Mouse (Mus musculus) stomach, embryonic 14.5 days (tissue): Measurements from ENCODE around the gene Foxo1. TPM values are rescaled to one million over a fixed set of nuclear protein-coding genes. Genes with fewer than 3 reads are reported as not detected.

ENCODE experiments used
- ATAC-seq: fragments of 200-750 bp; cut with Nextera tagmentation; 2 replicates; pipeline ENCODE4 v1.8.0; 2017; ENCODE audit warnings: low read depth, moderate TSS enrichment; ENCODE audit not compliant: insufficient number of reproducible peaks, insufficient read depth, low FRiP score
- H3K27ac ChIP-seq: fragments of 300-500 bp; sonication (generic); 2 replicates; pipeline ENCODE4 v1.5.1; 2014; ENCODE audit warnings: mild to moderate bottlenecking, low read length, moderate library complexity, mixed read lengths
- H3K27me3 ChIP-seq: fragments of 300-500 bp; sonication (generic); 2 replicates; pipeline ENCODE4 v1.6.1; 2014; ENCODE audit warnings: low read length, control low read depth, mixed read lengths; ENCODE audit not compliant: control insufficient read depth, insufficient read depth
- H3K36me3 ChIP-seq: fragments of 300-500 bp; sonication (generic); 2 replicates; pipeline ENCODE4 v1.6.1; 2014; ENCODE audit warnings: mild to moderate bottlenecking, control low read depth, low read length, moderate library complexity, mixed read lengths; ENCODE audit not compliant: control insufficient read depth, insufficient read depth
- H3K4me1 ChIP-seq: fragments of 300-500 bp; sonication (generic); 2 replicates; pipeline ENCODE4 v1.6.1; 2014; ENCODE audit warnings: low read length, control low read depth, mixed read lengths; ENCODE audit not compliant: control insufficient read depth, insufficient read depth
- H3K4me2 ChIP-seq: fragments of 300-500 bp; sonication (generic); replicated peaks from 2 replicates; pipeline ENCODE4 v1.6.1; 2014; ENCODE audit warnings: low read depth, low read length, control low read depth
- H3K4me3 ChIP-seq: fragments of 300-500 bp; sonication (generic); 2 replicates; pipeline ENCODE4 v1.5.1; 2014; ENCODE audit warnings: low read depth, low read length, control low read depth
- H3K9ac ChIP-seq: fragments of 300-500 bp; sonication (generic); replicated peaks from 2 replicates; pipeline ENCODE4 v1.6.1; 2014; ENCODE audit warnings: low read depth, mild to moderate bottlenecking, control low read depth, low read length, moderate library complexity, mixed read lengths
- H3K9me3 ChIP-seq: fragments of 300-500 bp; sonication (generic); 2 replicates; pipeline ENCODE4 v1.6.1; 2016; ENCODE audit warnings: low read depth, low read length, control low read depth; ENCODE audit not compliant: control insufficient read depth
- WGBS: fragments of 180-500 bp; shearing (Covaris S2); extraction: QIAGEN DNeasy Blood & Tissue Kit; methylation state at CpG from one replicate; pipeline ENCODE4 v1.1.7; 2014; 5-methylcytosine and 5-hydroxymethylcytosine counted together
- polyA plus RNA-seq: library from polyadenylated mRNA; unstranded; fragments of >200 nt; fragmentation: Nextera tagmentation; extraction: Ambion mirVana; gene quantifications from 2 replicates; pipeline ENCODE4 v1.2.1, GENCODE M21; 2014

The Foxo1 gene
- polyA plus RNA-seq, 1 experiment from 2014 or later: 8.6 TPM

DNA sequence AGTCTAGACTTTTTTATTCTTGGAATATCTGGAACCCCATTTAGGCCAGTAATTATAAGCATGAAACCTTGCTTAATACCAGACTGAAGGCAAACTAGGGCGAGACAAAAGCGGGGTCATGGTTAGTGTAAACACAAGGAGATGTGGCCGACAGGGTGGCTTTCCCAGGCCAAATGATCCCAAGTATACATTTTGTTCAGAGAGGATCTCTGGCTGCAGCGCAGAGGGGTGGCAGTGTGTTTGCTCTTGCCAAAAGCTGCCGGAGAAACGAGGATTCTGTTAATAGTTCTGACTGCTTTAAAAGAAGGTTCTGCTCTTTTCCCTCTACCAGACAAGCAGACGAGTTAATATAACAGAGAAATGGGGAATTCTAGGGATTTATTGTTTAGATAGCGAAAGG lies 82.5 kb downstream of the Foxo1 start:
- Histone ChIP-seq H3K4me1 (peaks cover 33% of the 10 kb centered on the region; the same call in 1 of the 2 replicates), H3K36me3 (no peaks in the 10 kb centered on the region; the same call in 1 of the 2 replicates), H3K27me3 (no peaks in the 10 kb centered on the region), H3K4me2 (no peak overlapping the region), H3K9ac (no peak overlapping the region), H3K27ac (no peak overlapping the region), H3K9me3 (no peaks in the 10 kb centered on the region), H3K4me3 (no peak overlapping the region)
- ATAC-seq: no peak
- WGBS: 34% methylated on average over 8 of the region's 8 CpGs

- Histone ChIP-seq H3K4me1 (peaks cover 33% of the 10 kb centered on the region; the same call in 1 of the 2 replicates), H3K36me3 (no peaks in the 10 kb centered on the region), H3K4me3 (no peak overlapping the region), H3K9me3 (no peaks in the 10 kb centered on the region), H3K9ac (no peak overlapping the region), H3K27me3 (no peaks in the 10 kb centered on the region), H3K4me2 (no peak overlapping the region), H3K27ac (no peak overlapping the region)
- no peak for ATAC-seq
- 85% methylated on average over 9 of the region's 9 CpGs for WGBS
Observed at GRCm38 (mm10) chr3:52351901-52352300, 83.8 kb downstream of the Foxo1 start.

DNA sequence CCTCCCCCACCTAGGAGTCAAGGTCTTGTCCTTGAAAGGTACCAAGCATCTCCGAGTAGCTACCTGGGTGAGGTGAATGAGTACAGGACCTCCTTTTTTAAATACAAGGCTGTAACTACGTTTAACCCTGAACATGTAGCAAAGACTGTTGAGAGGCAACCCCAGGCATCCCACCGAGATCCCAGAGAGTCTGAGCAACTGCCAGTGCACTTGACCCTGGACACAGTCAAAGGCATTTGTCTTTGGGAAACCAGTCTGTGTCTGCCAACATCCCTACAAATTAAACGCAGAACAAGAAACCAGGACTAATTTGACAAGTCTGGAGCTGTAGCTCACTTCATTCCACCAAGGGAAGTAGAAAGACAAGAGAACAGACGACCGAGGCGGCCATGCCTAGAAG lies 86.1 kb downstream of the Foxo1 start:
- H3K9me3 ChIP-seq: no peaks in the 10 kb centered on the region
- no peak overlapping the region for H3K4me2 ChIP-seq
- H3K4me3 ChIP-seq: no peak overlapping the region
- no peak overlapping the region for H3K9ac ChIP-seq
- no peak for ATAC-seq
- H3K27ac ChIP-seq: no peak overlapping the region
- H3K27me3 ChIP-seq: no peaks in the 10 kb centered on the region
- WGBS: 67% methylated on average over 7 of the region's 7 CpGs
- no peaks in the 10 kb centered on the region for H3K36me3 ChIP-seq
- H3K4me1 ChIP-seq: peaks cover 19% of the 10 kb centered on the region; the same call in 1 of the 2 replicates

- Histone ChIP-seq H3K9me3 (no peaks in the 10 kb centered on the region), H3K27ac (no peak overlapping the region), H3K36me3 (no peaks in the 10 kb centered on the region), H3K4me3 (no peak overlapping the region), H3K4me1 (no peaks in the 10 kb centered on the region), H3K27me3 (no peaks in the 10 kb centered on the region), H3K9ac (no peak overlapping the region), H3K4me2 (no peak overlapping the region)
- ATAC-seq: no peak
- WGBS: 76% methylated on average over 15 of the region's 15 CpGs
Observed at GRCm38 (mm10) chr3:52357265-52357953, 89.3 kb downstream of the Foxo1 start.

DNA sequence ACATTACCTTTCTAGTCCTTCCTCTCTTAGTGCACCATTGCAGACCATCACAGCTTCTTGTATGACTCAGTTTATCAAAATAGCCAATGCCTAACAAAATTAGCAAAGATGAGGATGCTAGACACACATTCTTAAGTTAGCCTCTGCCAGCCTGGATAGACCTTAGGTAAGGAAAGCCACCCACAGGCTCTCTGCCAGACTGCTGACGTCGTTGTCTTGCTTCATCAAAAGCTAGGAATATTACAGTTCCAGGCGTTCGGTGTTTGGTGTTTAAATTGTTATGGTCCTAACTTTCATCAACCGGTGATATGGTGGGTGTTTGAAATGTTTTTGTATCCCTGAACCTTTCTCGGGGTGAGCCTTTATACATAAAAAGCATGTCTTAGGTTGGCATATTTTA lies 96.4 kb downstream of the Foxo1 start:
- Histone ChIP-seq H3K9ac (no peak overlapping the region), H3K4me1 (no peaks in the 10 kb centered on the region), H3K27ac (no peak overlapping the region), H3K36me3 (no peaks in the 10 kb centered on the region), H3K9me3 (no peaks in the 10 kb centered on the region), H3K4me2 (no peak overlapping the region), H3K27me3 (no peaks in the 10 kb centered on the region), H3K4me3 (no peak overlapping the region)
- 81% methylated on average over 6 of the region's 6 CpGs for WGBS
- no peak for ATAC-seq

GRCm38 (mm10) chr3:52369204-52369603 lies 101.1 kb downstream of the Foxo1 start:
- H3K9ac ChIP-seq: no peak overlapping the region
- H3K4me3 ChIP-seq: no peak overlapping the region
- no peaks in the 10 kb centered on the region for H3K4me1 ChIP-seq
- 75% methylated on average over 9 of the region's 9 CpGs for WGBS
- H3K27ac ChIP-seq: no peak overlapping the region
- no peaks in the 10 kb centered on the region for H3K9me3 ChIP-seq
- H3K4me2 ChIP-seq: no peak overlapping the region
- H3K27me3 ChIP-seq: no peaks in the 10 kb centered on the region
- no peaks in the 10 kb centered on the region for H3K36me3 ChIP-seq
- ATAC-seq: no peak

GRCm38 (mm10) chr3:52369881-52370428 lies 101.8 kb downstream of the Foxo1 start:
- no peaks in the 10 kb centered on the region for H3K36me3 ChIP-seq
- H3K27ac ChIP-seq: no peak overlapping the region
- H3K4me2 ChIP-seq: no peak overlapping the region
- 79% methylated on average over 7 of the region's 7 CpGs for WGBS
- H3K4me3 ChIP-seq: no peak overlapping the region
- no peaks in the 10 kb centered on the region for H3K27me3 ChIP-seq
- no peaks in the 10 kb centered on the region for H3K9me3 ChIP-seq
- H3K4me1 ChIP-seq: no peaks in the 10 kb centered on the region
- no peak for ATAC-seq
- no peak overlapping the region for H3K9ac ChIP-seq

DNA sequence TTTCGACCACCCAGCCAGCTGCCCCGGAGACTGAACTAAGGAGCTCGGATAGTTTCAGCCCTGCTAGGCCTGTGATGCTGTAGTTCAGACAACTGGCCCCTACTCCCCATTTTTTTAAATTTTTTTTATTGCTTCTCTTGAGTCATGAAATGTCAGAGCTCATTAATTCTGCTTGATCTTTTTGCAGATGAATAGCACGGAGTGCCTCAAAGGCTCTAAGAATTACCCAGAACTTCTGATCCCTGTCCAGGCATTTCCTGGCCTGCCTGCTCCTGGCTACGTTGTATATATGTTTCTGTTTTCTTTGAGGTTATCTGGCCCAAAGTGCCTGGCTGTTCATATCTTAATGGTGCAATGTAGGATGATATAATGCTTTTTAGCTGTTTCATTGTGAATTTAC lies 108.8 kb downstream of the Foxo1 start:
- Histone ChIP-seq H3K4me1 (no peaks in the 10 kb centered on the region), H3K9me3 (no peaks in the 10 kb centered on the region), H3K4me3 (no peak overlapping the region), H3K4me2 (no peak overlapping the region), H3K36me3 (no peaks in the 10 kb centered on the region), H3K9ac (no peak overlapping the region), H3K27ac (no peak overlapping the region), H3K27me3 (no peaks in the 10 kb centered on the region)
- 71% methylated on average over 5 of the region's 5 CpGs for WGBS
- ATAC-seq: no peak

DNA sequence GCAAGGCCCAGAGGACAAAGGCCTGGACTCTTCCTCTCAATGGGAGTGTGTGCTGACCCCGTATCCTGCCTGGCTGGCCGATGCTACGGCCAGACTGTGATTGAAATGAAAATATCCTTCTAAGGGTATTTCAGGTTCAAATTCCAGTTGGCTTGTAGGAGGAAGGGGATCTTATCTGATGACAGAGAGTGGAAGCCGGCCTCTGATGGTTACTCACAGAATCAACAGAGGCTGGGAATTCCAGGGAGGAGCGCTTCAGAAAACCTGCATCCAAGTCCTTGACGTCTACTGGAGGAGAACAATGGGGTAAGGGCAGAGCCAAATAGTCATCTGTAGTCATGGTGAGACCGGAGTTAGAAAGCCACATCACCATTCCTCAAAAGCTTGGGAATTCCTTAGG lies 115.2 kb downstream of the Foxo1 start:
- no peaks in the 10 kb centered on the region for H3K4me1 ChIP-seq
- no peaks in the 10 kb centered on the region for H3K36me3 ChIP-seq
- ATAC-seq: no peak
- no peak overlapping the region for H3K4me2 ChIP-seq
- no peak overlapping the region for H3K9ac ChIP-seq
- no peak overlapping the region for H3K27ac ChIP-seq
- 66% methylated on average over 7 of the region's 7 CpGs for WGBS
- no peaks in the 10 kb centered on the region for H3K27me3 ChIP-seq
- no peak overlapping the region for H3K4me3 ChIP-seq
- no peaks in the 10 kb centered on the region for H3K9me3 ChIP-seq
